Mouse (Mus musculus): ENCODE measurements around the gene Isoc2a.

DNA sequence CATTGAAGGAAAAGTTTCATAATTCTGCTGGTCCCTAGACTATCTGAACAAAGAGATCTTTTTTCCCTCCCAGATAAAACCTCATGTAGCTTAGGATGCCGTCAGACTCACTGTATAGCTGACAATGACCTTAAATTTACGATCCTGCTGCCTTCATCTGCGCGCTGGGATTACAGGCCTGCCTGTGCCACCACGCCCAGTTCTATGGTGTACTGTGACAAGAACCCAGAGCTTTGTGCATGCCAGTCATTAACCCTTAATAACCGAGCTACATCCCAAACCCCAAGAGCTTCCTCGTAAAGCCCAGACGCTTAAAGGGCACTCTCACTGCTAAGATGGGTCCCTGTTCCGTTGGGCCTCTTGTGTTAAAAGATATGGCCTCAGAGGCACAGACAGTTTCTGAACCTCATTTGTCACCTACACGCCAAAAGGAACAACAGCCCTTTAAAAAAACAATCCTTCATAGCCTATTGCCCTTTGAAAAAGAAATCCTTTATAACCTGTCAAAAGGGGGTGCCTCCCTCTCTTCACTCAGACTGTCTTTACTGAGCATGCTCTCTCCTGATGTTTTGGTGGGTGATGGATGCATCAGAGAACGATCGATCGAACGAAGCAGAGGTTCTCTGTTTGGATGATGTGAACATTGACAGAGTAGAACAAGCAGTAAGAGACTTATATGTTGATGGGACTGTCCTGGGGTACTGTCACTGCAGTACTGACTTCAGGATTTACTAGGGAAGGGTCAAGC lies 38.9 kb downstream of the Isoc2a start:
- TF ChIP-seq CTCF (IDR thresholded peaks at IDR 0.05) (no peak), EP300 (IDR thresholded peaks at IDR 0.05) (peak; percentile 5; the same call in 1 of the 2 replicates)

All from lung, postnatal 0 days (tissue).